Mouse (Mus musculus) forelimb bud, embryonic 11.5 days (tissue): ENCODE measurements at regions not wholly inside any gene's neighbourhood (a gene's known extent, or its start where the extent isn't known, plus 50 kb on each side); places are given as distances from the start of the nearest gene placed in this dataset.

Experiments used
- DNase-seq: peaks from one replicate; pipeline ENCODE4 v3.0.0-alpha.2; 2012; ENCODE audit warnings: low read depth, low spot score

DNA sequence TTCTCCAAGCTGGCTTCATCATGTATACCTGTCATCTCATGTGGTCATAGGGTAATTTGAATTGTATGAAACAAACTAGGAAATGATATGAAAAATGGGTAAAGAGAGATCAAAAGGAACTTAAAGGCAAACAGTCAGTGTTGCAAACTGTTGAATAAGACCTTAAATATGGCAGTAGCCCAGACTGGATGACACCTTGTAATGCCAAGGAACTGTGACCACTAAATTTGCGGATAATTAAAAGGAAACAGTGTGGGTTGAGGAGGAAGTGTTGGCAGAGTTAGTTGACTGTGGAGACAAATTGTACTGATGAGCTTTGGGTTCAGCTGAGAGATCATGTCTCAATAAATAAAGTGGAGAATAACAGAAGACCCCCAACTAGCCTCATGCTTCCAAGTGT, 147.3 kb upstream of the Rasa1 start:
- no peak for DNase-seq

DNA sequence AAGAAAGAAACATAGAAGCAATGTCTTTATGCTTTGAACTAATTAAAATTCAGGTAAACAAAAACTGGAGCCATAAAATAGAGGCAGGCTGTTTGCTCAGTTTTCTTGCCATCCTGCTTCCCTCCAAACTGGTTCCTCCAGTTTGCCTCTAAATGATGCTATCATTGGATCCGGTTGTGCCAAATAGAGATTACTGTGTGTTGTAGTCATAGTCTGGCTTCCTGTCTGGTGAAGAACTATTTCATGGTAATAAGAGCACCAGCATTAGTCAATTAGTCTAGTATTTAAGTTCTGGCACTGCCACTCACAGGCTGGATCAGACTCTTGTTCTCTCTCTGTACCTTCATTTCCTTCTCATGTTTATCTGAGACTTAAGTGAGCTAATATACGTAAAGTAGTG, 141.9 kb upstream of the Rasa1 start:
- no peak for DNase-seq

DNA sequence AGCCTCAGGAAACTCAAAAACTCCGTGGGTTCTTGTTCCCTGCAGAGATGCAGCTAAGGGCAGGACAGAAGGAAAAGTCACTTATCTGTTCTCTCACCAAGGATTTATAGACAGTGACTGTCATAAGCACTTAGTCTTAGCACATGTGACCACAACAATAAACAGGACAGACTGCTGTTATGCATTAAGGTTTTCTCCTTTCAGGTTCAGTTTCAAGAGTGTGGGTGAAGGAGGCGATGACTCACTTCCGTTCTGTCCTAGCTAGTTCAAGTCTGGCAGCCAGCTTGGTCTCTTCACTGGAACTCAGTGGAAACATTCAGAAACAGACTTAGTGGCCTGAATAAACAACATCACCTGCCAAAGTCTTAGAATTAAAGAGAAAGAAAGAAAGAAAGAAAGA, 141.1 kb upstream of the Rasa1 start:
- no peak for DNase-seq

DNA sequence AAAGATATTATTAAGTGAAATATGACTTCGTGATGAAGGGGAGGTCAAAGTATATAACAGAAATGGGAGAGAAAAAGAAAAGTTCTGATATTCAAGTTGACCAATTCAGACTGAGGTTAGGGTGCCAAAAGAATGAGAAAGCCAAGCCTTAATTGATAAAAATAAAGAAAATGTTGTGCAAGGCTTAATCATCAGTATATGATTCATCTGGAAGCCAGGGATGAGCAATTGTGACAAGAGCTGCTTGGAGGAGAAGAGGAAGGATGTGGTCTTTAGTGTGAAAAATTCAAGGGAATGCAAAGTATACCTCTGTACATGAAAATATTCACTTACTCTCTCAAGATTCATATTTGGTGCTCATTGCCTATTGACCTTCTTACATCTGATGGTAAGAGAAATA, 129.7 kb upstream of the Rasa1 start:
- DNase-seq = no peak

DNA sequence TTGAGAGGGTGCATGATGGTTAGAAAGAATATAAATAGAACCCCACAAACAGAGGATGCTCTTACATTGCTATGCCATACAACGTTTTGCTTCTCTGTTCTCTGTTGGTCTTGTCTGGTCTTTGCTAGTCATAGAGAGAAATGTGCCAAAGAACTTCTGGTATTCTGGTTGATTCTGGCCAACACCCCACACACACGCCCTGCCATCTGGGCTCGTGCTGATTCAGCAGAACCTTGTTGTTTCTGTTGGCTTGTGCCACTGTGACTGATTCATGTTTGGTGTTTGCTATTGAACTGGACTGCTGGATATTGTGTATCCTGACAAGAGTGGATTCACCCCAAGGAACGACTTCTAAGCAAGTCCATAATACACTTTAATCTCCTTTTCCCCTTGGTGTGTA, 126.0 kb upstream of the Rasa1 start:
- DNase-seq = no peak

DNA sequence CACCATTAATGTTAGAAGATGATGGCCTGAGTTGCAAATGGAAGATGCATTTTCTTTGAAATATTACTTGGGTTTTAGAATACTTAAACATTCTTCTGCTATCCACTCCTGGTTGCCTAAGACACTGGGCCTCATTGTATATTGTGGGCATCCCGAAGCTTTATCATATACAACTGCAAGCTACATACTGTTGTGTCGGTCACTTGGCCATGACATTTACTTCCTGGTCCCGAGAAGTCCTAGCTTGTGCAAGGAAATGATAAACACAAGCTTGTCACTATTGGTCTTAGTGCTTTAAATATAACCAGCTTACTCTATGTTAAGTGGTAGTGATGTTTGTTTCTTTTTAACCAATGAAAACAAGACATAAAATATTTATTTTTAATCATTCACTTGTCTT, 122.4 kb upstream of the Rasa1 start:
- DNase-seq = no peak

DNA sequence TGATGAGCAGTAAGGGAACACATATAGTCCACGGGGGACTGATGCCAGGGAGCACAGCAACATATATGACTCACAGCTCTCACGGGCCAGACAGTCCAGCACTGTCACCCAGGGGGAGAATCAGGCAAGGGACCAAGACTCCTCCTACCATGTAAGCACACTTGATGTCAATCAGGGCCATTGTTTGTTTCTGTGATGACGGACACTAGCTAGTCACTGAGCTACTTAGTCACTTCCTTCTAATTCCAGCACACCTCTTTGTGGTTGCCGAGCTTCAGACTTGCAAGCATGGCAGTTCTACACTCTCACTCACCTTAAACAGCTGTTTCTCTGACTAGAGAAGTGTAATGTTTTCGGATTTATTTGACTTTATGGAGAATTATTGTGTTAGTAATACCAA, 109.9 kb upstream of the Rasa1 start:
- no peak for DNase-seq

DNA sequence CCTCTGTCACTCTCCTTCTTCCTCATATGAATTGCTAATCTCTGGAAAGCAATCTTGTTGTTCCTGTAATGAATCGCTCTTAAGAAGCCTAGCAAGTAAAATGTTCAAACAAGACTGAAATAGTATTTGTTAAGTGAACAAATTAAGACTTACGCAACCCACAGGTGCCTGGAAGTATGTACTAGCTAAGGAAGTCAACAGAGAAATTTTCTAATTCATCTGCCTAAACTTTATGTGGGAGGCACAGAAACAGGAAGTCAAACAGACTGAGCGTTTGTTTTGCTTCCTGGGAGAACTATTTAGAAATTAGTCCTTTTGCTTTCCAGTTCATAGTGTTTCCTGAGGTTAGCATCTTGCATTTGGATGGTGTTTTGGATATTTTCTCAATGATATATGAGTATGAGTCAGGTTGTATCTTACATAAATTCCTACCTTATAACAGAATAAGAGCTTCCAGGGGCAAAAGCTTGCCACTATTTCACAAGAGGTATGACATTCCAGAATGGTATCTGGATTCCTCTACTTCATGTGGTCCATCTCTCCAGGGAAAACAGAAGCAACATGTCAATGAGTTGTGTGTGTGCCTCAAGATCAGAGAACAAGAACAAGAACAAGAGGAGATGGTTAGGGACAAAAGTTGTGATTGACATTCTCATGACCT, 87.5 kb upstream of the Rasa1 start:
- DNase-seq = no peak

DNA sequence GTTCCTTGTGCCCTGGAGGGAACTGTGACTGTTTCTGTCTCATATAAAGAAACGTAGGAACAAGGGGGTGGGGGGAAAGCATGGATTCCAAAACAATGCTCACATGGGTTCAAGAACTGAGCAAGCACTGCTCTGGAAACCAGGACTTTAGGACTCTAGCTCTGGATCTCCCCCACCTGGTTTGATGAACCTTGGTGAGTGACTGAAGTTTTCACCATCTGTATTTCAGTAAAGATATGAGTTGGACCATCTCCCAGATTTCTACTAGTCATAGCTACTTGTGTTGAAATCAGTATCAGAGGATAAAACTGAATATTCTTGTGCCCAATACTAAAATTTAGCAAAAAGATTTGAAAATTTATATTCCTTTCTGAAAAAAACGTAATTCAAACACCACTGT, 70.7 kb upstream of the Rasa1 start:
- no peak for DNase-seq

DNA sequence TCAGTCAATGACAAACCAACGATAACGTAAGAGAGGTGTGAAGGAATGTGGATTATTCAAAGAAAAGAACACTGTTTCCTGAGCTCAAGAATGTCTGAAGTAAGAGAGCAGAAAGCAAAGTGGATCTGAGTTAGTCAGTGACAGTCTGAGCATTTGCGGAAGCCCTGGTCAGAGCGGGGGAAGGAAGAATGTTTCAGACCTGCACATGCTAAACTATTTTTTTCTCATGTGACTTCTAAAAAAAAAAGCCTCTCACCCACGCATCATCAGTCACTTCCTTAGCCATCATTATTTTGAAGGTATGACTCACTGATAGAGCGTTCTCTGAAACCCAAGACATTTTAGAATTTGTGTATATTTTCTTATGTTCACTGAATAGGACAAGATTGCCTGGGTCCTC, 70.2 kb upstream of the Rasa1 start:
- no peak for DNase-seq

DNA sequence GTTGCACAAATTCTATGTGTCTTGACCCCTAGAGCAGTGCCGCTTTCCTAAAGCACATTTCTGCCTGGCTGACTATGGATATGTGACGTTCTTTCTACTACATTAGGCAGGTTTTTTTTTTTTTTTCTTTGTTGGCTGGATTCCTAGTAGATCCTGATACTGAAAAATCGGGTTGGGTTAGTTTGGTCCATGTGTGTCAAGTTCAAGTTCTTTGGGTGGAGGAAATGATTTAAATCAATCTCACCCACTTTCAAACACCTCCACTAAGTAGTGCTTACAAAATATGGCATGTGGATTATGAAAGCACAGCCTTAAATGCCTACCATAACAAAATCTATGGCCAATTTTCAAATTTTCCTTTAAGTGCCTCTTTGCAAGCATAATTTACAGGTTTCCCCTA, 63.1 kb upstream of the Rasa1 start:
- DNase-seq = no peak
